Mouse (Mus musculus) liver, postnatal 0 days (tissue): ENCODE results near the gene Usp2.

Experiments
- CTCF ChIP-seq: sonication (generic); IDR thresholded peaks from 2 replicates; pipeline ENCODE4 v1.5.1; 2016; ENCODE audit warnings: antibody characterized with exemption, low read depth
- EP300 ChIP-seq: IDR thresholded peaks from 2 replicates; pipeline ENCODE4 v1.6.1; 2016; ENCODE audit warnings: antibody characterized with exemption, low read depth, mild to moderate bottlenecking

- TF ChIP-seq CTCF (no peak), EP300 (no peak)
Measured at GRCm38 (mm10) chr9:44070844-44071231, 4.0 kb downstream of the Usp2 start.
